Mouse (Mus musculus): ENCODE results near the gene Bspry. TPM values are rescaled to one million over a fixed set of nuclear protein-coding genes. Genes with fewer than 3 reads are reported as not detected.

Bspry gene
- total RNA-seq, 2 experiments from 2014 or later, result 0.36 TPM

- intact Hi-C loops (cut with DNase I), result no loop called here
- no peak for DNase-seq
Measured at GRCm38 (mm10) chr4:62514995-62515394, 35.1 kb downstream of the Bspry start.

GRCm38 (mm10) chr4:62515490-62515889 is 35.6 kb downstream of the Bspry start:
- DNase-seq, result no peak
- intact Hi-C loops (cut with DNase I), result no loop called here

DNA sequence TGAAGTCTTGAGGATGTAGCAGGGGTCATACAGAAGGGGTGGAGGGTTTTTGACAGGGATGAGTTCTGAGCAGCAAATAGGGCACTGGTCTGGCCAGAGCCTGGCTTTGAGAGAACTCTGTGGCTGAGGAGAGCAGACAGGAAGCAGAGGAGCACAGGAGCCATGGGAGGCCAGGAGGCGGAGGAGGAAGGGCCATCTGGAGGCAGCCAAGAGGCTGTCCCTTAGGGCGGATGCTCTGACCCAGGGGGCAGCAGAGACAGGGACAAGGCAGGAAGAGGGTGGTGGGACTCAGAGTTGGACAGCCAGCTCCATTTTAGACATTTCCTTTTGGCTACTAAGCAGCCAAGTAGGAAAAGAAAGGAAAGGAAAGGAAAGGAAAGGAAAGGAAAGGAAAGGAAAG is 36.2 kb downstream of the Bspry start:
- DNase-seq, result no peak
- intact Hi-C loops (cut with DNase I), result no loop called here

DNA sequence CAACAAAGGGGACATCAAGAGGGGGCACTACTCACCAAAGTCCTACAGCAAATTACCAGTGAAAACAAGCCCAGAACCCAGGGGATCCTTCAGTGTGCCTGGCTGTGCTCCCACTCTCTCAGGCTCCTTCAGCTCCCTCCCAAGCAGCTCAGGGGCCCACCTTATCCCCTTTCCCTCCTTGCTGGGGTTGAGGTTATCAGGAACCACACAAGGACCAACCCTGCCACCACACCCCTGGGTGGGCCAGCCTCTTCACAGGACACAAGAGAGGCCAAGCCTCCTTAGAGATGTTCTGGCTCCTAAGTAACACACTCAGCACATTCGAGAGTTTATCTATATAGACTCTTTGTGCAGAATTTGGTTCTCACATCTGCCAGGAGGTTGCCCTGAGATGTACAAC is 36.7 kb downstream of the Bspry start:
- no peak for DNase-seq
- intact Hi-C loops (cut with DNase I), result no loop called here

GRCm38 (mm10) chr4:62517046-62517445 is 37.2 kb downstream of the Bspry start:
- intact Hi-C loops (cut with DNase I), result no loop called here
- no peak for DNase-seq

DNA sequence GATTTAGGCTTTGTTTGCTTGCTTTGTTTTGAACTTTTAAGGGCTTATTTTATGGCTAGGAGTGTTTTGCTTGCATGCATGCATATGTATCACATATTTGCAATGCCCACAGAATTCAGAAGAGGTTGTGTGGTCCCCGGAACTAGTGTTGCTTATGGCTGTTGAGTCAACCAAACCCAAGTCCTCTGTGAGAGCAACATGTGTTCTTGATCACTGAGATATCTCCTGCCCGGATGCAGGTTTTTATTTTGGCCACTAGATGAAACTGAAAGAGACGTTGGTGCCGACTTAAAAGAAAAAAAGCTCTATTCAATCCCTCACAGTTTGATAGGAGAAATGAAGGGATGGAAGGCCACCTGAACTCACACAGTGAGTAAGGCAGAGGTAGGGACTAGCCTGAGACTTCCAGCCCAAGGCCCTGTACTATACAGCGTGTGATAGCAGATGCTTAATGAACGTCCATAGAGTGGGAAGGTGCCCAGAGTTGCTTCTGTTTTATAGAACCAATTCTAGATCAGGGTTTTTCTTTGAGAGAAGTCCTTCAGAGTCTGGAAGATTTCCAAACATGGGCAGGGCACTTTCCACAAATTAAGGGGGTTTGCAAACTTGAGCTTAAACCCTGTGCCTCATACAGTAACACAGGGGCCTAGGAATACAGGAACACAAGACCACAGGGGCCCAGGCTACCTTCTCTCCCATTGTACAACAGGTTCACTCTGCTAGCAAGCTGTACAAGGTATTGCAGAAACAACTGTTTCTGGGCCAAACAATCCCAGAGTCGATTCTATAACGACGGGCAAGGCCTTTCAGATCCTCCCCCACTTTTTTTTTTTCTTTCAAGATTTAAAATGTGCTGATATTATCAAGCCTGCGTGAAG is 37.9 kb downstream of the Bspry start:
- intact Hi-C loops (cut with DNase I), result no loop called here
- no peak for DNase-seq

GRCm38 (mm10) chr4:62518416-62519121 is 38.7 kb downstream of the Bspry start:
- intact Hi-C loops (cut with DNase I), result no loop called here
- no peak for DNase-seq

DNA sequence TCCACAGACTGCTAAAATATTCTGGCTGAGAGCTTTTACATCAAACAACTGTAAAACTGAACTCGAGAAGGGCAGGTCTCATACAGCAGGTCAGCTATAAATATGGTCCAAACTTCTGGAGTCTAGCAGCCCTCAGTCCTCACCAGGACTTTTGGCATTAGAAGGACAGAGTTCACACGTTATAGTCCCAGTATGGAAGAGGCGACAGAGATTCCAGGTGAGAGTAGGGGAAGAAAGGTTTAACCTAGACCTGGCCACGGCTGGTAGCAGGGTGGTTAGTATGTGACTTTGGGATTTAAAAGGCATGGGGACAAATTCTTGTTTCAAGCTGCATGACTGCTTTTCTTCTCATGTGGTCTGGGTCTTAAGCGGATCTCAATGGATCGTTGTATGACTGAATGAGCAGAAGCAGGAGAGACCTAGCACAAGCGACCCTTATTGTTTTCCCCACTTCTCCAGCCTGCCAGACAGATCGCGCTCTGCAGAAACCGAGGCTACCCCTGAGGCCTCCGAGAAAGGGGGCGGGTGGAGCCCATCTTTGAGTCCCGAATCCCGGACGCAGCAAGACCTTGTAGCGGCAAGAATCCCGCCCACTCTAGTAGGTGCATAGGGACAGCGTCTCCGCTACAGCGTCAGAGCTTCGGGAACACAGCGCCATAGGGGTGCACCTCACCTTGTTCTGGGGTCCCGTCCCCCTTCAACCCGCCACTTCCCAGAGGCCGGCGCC is 39.4 kb downstream of the Bspry start:
- DNase-seq, result peak; percentile 27
- intact Hi-C loops (cut with DNase I), result no loop called here

DNA sequence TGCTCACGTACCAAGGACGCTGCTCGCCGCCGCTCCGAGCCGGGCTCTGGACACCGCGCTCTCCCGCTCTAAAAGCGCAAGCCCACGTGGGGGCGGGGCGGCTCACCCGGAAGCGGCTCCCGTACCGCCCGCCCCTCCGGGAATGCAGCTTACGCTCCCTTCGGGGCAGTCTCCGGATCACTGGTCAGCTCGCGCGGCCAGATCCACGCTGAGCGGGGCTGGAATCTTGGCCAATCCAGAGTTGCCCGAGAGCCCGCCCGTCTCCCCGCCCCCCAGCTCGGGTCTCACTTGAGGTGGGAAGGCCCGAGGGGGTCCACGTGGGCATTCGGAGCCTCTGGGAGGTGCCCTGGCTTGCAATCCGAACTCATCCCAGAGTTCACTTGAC is 40.0 kb downstream of the Bspry start, which contains the start of gene Alad:
Gene Alad (minus strand): TSS at position 70 of the 385 bp plus-strand sequence.
- DNase-seq, result peak; percentile 78
- intact Hi-C loops (cut with DNase I), result no loop called here

DNA sequence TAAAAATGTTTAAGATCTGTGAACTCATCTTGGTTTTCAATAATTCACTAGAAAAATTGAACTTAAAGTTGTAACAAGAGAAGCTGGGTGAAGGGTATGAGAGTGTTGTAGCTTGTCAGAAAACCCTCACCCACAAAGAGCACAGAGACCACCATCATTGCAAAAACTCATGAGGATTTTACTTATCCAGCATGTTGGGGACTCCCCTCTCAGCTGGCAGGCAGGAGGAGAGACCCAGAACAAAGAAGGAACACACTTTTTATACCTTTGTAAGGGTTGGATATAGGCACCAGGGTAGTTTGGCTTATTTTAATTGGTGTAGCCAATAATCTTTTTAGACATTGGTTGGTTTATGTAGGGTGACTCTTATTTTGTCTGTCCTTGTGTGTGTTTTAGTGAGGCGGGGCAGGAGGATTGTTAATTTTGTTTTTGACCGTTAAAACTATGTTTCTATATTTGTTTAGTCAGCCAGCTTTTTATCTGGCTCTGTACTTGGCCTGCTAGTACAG is 41.1 kb downstream of the Bspry start:
- intact Hi-C loops (cut with DNase I), result no loop called here

DNA sequence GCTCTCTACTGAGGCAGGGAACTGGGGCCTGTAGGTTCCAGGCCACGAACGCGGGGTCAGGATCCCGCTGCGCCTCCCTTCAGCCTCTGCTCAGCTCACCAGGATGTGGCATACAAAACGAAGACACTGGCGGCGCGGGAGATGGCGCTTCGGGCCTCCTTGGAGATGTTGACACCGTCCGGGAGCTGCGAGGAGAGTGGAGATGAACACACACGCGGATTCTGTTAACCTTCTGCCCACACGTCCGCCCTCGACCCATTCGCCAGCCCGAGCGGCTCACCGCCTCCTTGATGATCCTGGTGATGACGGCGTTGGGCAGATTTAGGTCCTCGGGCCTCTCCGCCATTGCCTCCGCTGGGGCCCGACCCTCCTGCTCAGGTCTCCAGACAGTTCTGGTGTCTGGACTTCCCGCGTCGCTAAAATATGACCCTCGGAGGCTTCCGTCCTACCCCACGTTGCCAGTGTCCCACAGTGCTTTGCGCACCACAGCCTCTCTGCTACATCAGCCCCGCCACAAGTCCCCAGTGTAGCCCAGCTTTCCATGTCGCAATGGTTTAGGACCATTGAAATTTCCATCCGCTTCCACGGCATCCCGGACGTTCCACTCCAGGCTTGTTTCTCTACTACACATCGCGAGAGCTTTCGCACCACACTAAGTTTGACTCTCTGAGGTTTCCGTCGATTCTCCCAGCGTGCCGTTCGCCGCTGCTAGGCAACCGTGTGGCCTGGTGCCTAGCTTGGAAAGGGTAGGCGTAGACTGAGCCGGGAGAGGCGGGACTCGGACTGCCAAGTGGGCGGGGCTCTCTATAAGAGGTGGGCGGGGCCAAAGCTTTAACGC is 45.0 kb downstream of the Bspry start, which contains the start of the genes Pole3 and 4933430I17Rik:
Gene Pole3 (minus strand): TSS at position 418 of the 838 bp plus-strand sequence.
Gene 4933430I17Rik (plus strand): TSS at position 719 of the 838 bp plus-strand sequence.
- DNase-seq, result peak; percentile 98
- intact Hi-C loops (cut with DNase I), result no loop called here

More for the DNA sequence above, 41.1 kb downstream of the Bspry start:
- no peak for DNase-seq

DNA sequence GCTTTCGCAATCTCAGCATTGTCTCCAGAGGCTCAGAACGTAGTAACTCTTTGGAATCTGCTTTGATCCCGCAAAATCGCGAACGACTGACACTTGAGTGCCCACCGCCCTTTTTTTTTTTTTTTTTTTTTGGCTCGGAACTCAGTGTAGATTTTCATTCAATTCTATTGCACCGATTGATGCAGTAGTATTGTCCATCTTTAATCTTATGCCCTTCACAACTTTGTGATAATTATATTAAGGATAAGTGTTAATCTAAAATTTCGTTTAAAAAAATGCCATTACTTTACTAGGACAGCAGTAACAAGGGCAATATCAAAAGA is 45.6 kb downstream of the Bspry start:
- intact Hi-C loops (cut with DNase I), result no loop called here
- DNase-seq, result no peak

GRCm38 (mm10) chr4:62526256-62526655 is 46.4 kb downstream of the Bspry start:
- DNase-seq, result no peak
- intact Hi-C loops (cut with DNase I), result no loop called here

DNA sequence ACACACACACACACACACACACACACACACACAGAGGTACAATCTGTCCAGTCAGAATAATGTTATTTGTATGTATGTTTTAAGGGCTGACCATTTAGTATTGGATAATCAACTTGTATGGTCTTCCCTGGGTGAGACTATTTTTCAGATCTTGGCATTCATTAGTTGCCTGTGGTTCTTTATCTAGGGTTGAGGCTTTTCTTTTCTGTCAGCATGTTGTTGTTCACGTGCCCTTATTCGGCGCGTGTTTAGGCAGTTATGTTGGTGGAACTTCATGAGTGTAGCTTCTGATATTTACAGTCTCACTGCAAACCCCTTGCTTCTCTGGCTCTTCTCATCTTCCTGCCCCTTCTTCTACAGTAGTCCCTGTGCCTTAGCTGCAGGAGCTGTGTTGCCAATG is 47.8 kb downstream of the Bspry start:
- no peak for DNase-seq
- intact Hi-C loops (cut with DNase I), result no loop called here

GRCm38 (mm10) chr4:62533729-62534128 is 53.9 kb downstream of the Bspry start:
- intact Hi-C loops (cut with DNase I), result no loop called here
- no peak for DNase-seq

DNA sequence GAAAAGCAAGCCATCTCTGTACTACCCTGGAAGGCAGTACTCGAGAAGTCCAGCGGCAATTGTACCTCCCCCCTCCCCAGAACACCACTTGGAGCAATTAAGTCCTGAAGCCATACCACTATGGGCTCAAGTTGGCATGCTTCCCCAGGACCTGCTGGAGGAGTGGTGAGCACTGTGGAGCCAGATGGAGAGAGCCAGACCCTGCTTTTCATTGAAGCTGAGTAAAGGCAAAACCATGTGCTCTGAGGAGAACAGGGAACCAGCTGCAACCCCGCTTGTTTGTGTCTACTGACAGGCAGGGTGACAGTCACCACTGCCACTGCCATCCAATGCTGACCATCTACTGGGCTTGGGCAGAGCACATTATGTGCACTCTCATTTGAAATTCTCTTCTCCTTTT is 61.9 kb downstream of the Bspry start:
- intact Hi-C loops (cut with DNase I), result no loop called here
- DNase-seq, result peak; percentile 67

DNA sequence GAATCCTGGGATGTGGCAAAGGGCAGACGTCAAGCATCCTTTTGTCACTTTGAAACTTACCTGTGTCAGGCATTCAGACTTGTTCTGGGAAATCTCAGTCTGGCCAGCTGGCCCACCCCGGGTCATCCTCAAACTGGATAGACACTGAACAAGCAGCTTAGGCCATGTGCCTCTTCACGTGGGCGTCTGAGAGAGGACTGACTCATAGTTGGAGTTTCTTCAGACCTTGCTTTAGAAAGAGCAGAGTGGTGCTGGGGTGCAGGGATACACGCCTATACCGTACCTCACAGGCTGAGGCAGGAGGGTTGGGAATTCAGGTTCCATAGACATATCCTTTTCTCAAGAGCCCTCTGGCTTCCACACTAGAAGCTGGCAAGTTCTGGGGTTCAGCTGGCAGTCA is 63.9 kb downstream of the Bspry start:
- intact Hi-C loops (cut with DNase I), result no loop called here
- DNase-seq, result no peak

DNA sequence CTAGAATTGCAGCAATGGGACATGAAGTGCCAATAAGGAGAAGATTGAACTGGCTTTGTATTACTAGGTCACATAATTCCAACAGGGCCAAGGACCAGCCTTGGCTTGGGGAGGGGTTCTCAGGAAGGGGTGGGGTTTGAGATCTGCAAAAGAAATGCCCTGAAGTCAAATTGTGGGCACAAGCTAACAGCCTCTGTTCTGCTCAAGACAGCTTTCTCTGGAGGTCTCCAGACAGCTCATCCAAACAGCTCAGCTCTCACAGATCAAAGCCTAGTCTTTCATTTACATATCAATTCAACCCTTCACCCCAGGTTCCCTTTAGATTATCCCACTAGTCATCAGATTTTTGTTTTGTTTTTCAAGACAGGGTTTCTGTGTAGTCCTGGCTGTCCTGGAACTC is 64.9 kb downstream of the Bspry start:
- no peak for DNase-seq
- intact Hi-C loops (cut with DNase I), result no loop called here

All from left cerebral cortex, postnatal 4 days (tissue).